Mouse (Mus musculus) c-Kit-positive CD71-negative TER-119-negative erythroid progenitor cells, embryonic 14.5 days (primary cell): ENCODE results near the gene March10.
A peak's percentile ranks its signal among the peaks of the same experiment; 100 is the strongest.

ENCODE experiments used
- DNase-seq: peaks from one replicate; pipeline ENCODE4 v3.0.0-alpha.2; 2013; ENCODE audit warnings: low read depth

March10 gene

GRCm38 (mm10) chr11:105402355-105402754 lies 54.2 kb downstream of the March10 start:
- no peak for DNase-seq

GRCm38 (mm10) chr11:105390290-105390689 lies 66.2 kb downstream of the March10 start:
- DNase-seq = no peak

DNA sequence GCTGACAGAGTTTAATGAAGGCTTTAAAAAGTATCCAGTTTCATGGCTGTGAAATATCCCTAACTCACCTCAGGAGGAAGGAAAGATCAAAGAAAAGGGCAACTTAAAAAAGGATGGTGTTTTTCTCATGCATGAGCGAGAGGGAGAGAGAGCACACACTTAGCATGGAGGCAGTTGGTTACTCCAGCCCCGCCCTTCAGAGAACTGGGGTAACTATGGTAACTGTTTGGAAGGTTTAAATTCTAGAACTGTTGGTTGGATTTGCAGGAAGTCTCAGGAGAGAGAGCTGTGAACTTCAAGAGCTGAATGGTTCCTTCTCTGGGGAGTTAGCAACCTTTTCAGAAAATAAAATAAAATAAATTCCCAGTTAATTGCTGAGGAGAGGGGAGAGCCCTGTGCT lies 67.9 kb downstream of the March10 start:
- DNase-seq = no peak

DNA sequence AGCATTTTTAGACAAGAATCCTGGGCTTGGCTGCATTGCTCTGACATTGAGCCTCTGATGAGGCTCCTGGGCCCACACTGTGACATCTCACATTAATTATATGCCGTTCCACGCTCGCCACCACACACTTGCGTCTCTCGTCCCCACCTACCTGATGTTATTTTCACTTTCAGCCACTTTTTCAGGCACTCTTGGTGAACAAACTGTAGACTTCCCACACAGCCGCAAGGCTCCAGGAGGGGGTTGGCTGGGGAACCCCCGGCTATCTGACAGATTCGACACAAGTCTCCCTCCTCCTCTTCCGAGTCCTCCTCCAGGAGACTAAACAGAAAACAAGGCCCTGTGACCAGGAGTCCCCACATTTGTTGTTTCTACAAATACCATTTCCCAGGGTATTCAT lies 71.3 kb downstream of the March10 start:
- DNase-seq = no peak

DNA sequence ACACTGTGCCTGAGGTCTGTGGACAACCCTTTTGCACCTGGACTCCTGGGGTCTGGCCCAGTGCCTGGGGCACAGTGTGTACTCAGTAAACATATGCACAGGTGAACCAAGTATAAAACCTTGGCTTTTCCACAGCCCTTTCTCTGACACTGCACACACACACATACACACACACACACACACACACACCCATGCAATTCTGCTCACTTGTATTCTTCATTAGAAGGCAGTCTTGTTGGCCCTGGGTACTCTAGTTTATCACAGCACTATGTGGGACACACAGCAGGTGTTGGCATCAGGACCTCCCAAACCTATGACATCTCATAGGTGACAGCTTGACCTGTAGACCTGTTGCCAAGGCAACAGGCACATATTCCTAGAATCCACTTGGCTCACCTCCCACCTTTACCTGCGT lies 80.7 kb downstream of the March10 start:
- no peak for DNase-seq

DNA sequence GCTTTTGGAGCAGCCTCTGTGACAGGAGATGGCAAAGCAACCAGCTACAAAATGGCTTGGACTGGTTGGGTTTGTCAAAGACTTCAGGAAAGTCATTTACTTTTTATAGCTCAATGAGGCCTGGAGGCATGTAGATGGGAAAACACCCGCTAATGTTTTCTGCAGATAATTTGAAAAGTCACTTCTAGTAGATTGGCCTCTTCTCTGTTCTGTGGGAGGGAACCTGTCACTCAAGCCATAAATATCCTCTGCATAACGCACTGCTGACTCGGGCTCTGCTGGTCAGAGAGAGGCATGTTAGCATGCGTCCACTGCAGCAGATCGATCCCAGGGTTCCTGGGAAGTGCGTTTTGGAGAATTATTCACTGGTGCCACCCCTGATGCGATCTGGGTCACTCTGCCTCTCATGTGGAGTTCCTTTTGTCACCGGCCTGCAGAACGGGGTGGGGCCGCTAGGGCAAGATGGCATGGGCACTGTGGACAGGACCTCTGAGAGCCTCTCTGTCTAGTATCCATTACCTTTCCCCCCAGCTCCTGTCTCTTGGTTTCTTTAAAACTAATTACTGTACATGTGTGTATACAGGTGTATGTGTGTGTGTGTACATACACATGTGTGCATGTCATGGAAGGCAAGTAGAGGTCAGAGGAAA lies 81.9 kb downstream of the March10 start:
- DNase-seq = no peak

DNA sequence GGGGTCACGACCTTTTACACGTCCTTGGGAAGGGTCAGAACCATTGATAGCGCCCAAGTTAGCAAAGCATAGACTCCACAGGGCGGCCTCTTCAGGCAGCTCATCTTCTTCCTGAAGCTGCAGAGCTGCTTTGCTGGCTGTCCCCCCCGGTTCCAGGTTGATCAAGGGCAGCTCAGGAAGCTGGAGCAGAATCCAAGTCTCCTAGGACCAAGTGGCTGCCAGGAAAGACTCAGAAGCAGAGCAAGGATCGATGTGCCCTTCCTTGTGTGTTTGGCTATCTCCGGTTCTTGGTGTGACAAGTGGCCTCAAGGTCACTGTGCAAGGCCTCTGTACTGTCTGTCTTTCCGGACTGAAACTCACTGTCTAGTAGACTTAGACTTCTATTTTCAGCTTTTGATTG lies 82.7 kb downstream of the March10 start:
- DNase-seq = no peak

GRCm38 (mm10) chr11:105371818-105372217 lies 84.7 kb downstream of the March10 start:
- no peak for DNase-seq

- no peak for DNase-seq
Observed at GRCm38 (mm10) chr11:105369526-105370386, 86.8 kb downstream of the March10 start.

- no peak for DNase-seq
Observed at GRCm38 (mm10) chr11:105368833-105369232, 87.7 kb downstream of the March10 start.

DNA sequence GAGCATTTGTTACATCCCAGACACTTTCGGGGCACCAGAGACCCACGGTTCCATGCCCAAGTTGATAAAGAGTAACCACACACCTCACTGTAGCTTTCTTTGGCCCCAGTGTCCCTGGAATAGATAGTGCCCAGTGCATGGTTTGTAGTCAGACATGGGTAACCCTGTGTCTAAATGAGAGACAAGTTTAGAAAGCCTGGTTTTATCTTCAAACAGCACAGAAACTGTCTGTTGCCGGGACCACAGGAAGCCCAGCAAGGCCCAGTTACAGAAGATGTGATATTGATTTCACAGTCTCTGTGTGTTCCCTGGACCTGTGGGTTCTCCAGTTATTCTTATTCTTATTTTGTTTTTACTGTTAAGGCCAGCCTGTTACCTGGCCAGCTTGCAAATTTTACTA lies 89.4 kb downstream of the March10 start:
- no peak for DNase-seq

- DNase-seq = no peak
Observed at GRCm38 (mm10) chr11:105366051-105366450, 90.5 kb downstream of the March10 start.

DNA sequence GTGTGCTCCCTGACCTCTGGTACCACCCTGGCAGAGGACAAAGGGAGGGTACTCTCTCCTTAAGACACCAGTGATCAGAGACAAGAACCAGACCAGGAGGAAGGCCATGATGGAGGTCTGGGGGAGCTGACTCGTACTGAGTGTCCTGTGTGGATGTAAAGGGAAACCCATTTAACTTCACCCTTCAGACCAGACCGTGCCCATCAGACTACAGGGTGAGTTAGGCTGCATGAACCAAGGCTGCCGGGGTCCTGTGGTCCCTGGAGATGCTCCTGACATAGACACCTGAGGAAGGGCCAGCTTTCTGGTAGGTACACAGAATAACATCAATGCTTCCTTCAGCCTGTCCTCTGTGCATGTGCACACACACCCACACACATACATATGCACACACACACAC lies 90.9 kb downstream of the March10 start:
- DNase-seq = no peak

GRCm38 (mm10) chr11:105364386-105365065 lies 92.0 kb downstream of the March10 start:
- DNase-seq = no peak

DNA sequence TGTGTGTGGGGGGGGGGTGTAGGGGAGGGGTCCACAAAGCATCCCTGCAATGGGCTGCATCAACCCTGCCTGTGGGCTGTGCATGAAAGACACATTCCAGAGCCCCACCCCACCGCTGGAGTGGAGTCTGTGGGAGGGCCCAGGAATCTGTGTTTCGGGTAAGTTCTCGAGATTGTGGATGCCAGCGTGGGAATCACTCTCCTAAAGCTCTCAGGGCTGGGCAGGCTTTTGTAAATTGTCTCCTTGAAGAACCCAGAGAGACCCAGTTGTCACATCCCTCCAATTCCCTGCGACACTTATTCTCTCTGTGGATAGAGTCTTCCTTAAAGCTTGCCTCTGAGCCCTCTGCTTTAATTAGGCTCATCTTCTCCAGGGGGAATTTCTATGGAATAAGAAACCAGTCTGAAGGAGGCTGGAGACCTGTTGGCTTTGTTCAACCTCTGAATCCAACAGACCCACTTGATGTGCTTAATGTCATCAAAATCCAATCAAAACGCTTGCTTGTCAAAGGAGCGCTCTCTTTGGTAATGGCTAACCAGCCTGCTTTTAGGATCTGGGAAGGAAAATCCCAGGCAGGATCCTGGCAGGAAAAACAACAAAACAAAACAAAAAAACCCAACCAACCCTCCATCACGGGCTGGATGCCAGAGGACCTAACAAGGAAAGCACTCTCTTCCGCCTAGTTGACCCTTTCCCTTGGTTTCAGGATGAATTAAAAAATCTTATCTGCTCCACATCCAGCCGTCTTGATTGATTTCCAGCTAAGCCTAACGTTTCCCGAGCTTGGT lies 92.7 kb downstream of the March10 start:
- DNase-seq = no peak

DNA sequence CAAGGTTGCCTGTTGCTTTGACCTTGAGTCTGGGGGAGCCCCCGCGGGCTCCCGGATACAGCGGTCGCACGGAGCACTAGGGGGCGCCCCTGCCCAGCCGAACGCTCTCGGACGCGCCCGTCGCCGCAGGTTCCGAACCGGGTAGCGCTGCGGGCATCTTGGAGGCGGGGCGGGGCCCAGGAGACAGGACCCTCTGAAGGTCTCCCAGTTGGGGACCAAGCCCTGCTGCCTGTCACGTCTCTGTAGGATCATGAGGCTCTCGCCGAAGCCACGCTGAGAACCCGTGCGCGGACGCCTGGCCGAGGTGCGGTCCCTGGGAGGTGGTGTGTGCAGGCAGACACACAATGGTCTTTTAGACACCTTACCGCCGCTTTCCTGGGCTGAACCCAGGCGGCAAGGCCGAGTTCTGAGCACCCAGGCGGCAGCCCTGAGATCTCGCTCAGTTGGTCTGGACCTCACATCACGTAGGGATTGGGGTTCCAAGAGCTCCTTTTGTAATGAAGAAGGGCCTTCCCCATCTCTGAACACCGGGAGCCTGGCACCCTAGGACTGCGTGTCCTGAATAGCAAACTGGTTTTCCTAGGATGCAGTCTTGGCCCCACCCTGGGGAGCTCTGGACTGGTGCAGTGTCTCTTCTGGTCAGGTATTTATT lies 93.5 kb downstream of the March10 start:
- DNase-seq = peak; percentile 47

DNA sequence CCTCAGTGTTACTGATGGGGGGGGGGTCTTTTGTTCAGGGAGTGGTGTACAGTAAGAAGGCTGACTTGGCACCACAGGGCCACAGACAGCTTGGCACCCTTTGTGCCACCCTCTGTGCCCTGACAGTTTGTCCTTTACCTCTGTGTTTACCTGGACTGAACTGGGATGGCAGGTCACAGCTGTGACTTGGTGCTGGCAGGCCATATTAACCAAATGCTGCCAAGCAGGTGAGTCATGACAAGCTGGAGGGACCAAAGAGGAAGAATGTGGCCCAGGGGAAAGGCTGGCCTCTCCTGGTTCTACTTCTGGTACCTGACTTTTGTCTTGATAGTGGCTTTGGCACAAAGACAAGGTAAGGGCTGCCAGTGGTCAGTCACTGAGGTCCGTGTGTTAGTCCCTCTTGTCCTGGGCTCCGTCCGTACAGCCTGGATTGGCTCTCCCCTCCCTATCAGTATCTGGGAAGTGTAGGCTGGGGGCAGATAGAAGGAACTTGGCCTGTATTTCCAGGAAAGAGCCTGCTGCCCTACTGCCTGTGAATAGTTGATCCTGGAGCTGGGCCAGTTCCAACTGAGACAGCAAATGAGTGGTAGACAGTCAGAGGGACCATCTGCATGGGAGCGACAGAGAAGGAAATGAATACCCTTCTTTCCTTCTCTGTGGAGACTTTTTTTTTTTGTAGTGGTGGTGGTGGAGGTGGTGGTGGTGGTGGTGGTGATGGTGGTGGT lies 94.3 kb downstream of the March10 start:
- no peak for DNase-seq

DNA sequence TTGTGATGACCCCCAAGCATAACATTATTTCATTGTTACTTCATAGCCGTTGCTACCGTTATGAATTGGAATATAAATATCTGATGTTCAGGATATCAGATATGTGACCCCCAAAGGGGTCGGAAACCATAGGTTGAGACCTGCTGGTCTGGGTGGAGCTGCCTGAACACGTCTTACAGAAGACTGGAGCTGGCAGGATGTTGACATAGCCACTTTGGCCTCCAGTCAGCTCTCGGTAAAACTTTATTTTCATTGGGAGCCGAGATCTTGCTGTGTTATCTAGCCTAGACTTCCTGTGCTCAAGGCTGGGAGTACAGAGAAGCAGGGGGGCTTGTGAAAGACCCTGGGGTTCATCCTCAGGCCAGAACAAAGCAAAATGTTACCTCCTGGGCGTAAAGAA lies 100.2 kb downstream of the March10 start:
- DNase-seq = no peak

DNA sequence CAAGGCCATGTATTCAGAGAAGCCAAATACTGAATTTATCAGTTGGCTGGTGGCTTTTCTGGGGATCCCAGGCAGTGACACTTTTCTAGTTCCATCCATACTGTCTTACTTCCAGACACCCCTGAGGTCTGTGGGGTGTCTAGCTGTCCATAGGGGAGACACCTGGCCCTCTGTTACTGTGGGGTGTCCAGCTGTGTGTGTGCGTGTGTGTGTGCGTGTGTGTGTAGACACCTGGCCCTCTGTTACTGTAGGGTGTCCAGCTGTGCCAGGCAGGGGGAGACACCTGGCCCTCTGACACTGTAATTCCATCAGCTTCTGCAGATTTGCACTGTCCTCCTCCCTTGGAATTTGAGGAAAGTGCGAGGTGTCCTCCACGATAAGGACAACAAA lies 102.6 kb downstream of the March10 start:
- DNase-seq = no peak

GRCm38 (mm10) chr11:105352954-105353890 lies 103.3 kb downstream of the March10 start:
- DNase-seq = no peak
